ENCODE assay signal across 8 mouse cellular contexts in the genomic region with DNA sequence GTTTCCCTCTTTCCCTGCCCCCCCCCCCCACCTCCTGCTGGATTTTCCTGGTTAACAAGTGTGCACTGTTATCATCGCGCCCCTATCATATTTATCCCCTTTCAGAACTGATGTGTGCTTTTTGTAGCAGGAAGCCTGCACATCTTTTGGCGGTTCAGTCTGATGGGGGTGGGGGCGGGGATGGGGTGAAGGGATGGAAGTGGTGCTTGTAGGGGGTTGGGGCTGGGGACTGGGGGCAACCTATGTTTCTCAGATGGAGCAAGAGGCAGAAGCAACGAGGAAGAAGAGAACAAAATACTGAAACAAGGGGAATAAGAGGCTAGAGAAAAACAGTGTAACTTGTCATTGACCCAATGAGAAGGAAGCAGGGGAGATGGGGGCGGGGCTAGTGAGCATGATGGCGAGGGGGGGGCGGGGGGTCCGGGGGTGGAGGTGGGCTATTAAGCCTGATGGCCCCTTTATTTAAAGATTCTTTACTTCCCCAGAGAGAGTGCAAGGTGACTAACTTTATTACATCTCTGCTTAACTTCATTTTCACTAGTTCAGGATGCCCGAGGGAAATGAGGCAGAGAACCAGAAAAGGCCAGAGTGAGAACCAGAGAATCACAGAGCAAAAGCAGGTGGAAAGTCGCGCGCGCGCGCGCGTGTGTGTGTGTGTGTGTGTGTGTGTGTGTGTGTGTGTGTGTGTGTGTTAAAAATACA. TPM values are rescaled to one million over a fixed set of nuclear protein-coding genes. Genes with fewer than 3 reads are reported as not detected.
DNase-seq lines count a peak whose midpoint lies in the region; ATAC-seq and TF ChIP-seq lines count a peak whose summit lies in the region.

No protein-coding gene starts in this region.

- no peak overlapping the region for H3K27ac ChIP-seq in stomach, postnatal 0 days (replicated peaks)

- no peak overlapping the region for H3K9ac ChIP-seq in stomach, postnatal 0 days (ENCODE audit: low read length)

- whole genome bisulfite sequencing in stomach, postnatal 0 days = 11% methylated on average over 17 of the region's 18 CpGs

- 0 out of 2 replicates have a peak overlapping the region, but pooled peaks have one; percentile 8 for H3K4me2 ChIP-seq in stomach, postnatal 0 days (replicated peaks; ENCODE audit: low read depth)

- TF ChIP-seq CTCF in stomach, postnatal 0 days (IDR thresholded peaks at IDR 0.05; ENCODE audit: low read depth) = no peak

- ATAC-seq in CD4-positive, CD25-positive, alpha-beta regulatory T cell, adult 4 months = no peak
- no peak for ATAC-seq in megakaryocyte, adult 5-6 weeks (ENCODE audit: poor library complexity, severe bottlenecking)
- ATAC-seq in stomach, postnatal 0 days (ENCODE audit: low FRiP score, low TSS enrichment) = no peak

- peak overlapping the region; percentile 46 for H3K4me3 ChIP-seq in megakaryocyte, embryonic 14.5 days (replicated peaks)
- no peak overlapping the region for H3K4me3 ChIP-seq in stomach, postnatal 0 days (ENCODE audit: low read depth, low read length)

- DNase-seq in CD4-positive, CD25-positive, alpha-beta regulatory T cell, adult 2 months (ENCODE audit: low read depth, low spot score) = peak; percentile 20
- DNase-seq in mesoderm, embryonic 11.5 days (ENCODE audit: low read depth, low spot score) = peak; percentile 51
- DNase-seq in stomach, postnatal 0 days (ENCODE audit: low spot score) = no peak
- DNase-seq in urinary bladder, adult 18-20 months (ENCODE audit: low spot score in 2 of 2) = no peak
- DNase-seq in adrenal gland, postnatal 36 days = no peak

- peaks cover 16% of the 10 kb centered on the region for H3K4me1 ChIP-seq in megakaryocyte, embryonic 14.5 days
- H3K4me1 ChIP-seq in stomach, postnatal 0 days (replicated peaks; ENCODE audit: control insufficient read depth, insufficient read depth) = no peaks in the 10 kb centered on the region

- peaks cover 22% of the 10 kb centered on the region for H3K27me3 ChIP-seq in megakaryocyte, embryonic 14.5 days (replicated peaks)
- no peaks in the 10 kb centered on the region for H3K27me3 ChIP-seq in stomach, postnatal 0 days (ENCODE audit: control insufficient read depth, insufficient read depth, low read length)

- H3K36me3 ChIP-seq in megakaryocyte, embryonic 14.5 days (replicated peaks; ENCODE audit: low read length) = no peaks in the 10 kb centered on the region
- no peaks in the 10 kb centered on the region for H3K36me3 ChIP-seq in stomach, postnatal 0 days (ENCODE audit: control insufficient read depth, insufficient read depth, low read length)

- TF ChIP-seq EP300 in stomach, postnatal 0 days (optimal IDR thresholded peaks at IDR 0.05) = no peak

- H3K9me3 ChIP-seq in megakaryocyte, embryonic 14.5 days = peaks cover under 1% of the 10 kb centered on the region
- no peaks in the 10 kb centered on the region for H3K9me3 ChIP-seq in stomach, postnatal 0 days (ENCODE audit: control insufficient read depth, low read length)

RNA-seq across cellular contexts. Expression of a gene that starts 36.2 kb away (rescaled TPM):
- polyA plus RNA-seq in CD4-positive, CD25-positive, alpha-beta regulatory T cell, adult 4 months (2017; shearing (Covaris generic)) = 10 to 100 TPM in 1 of 2 experiments, 1 to 10 TPM in 1; 7.5 to 10.1 TPM
- 0.81 and 1.7 TPM in 2 replicates for polyA plus RNA-seq in megakaryocyte, embryonic 14.5 days (2012; ENCODE audit: insufficient read depth, low replicate concordance)
- 8.6 and 11.2 TPM in 2 replicates for total RNA-seq in megakaryocyte, adult 5-6 weeks (2015)
- total RNA-seq in megakaryocyte, adult 5-6 weeks (2017) = 13.4 and 15.1 TPM in 2 replicates
- 2.8 and 3.2 TPM in 2 replicates for polyA plus RNA-seq in stomach, postnatal 0 days (2015; fragmentation: Nextera tagmentation; extraction: Ambion mirVana)
- 10 to 100 TPM; 11.0 to 12.6 TPM for total RNA-seq in adrenal gland, postnatal 36 days (2021)

RNA-seq across cellular contexts. Expression of a gene that starts 58.3 kb away (rescaled TPM):
- polyA plus RNA-seq in CD4-positive, CD25-positive, alpha-beta regulatory T cell, adult 4 months (2017; shearing (Covaris generic)) = 10 to 100 TPM; 36.4 to 41.7 TPM
- polyA plus RNA-seq in megakaryocyte, embryonic 14.5 days (2012; ENCODE audit: insufficient read depth, low replicate concordance) = 12.5 and 22.7 TPM in 2 replicates
- total RNA-seq in megakaryocyte, adult 5-6 weeks (2015) = 5.8 and 17.2 TPM in 2 replicates
- total RNA-seq in megakaryocyte, adult 5-6 weeks (2017) = 11.1 and 13.2 TPM in 2 replicates
- polyA plus RNA-seq in stomach, postnatal 0 days (2015; fragmentation: Nextera tagmentation; extraction: Ambion mirVana) = 17.6 and 19.8 TPM in 2 replicates
- 10 to 100 TPM; 18.2 to 19.1 TPM for total RNA-seq in adrenal gland, postnatal 36 days (2021)

Comparison
In these comparisons a context has a peak if more than half of its experiments do, and no peak if none do; other contexts are left out.
1. DNase-seq: peak in CD4-positive, CD25-positive, alpha-beta regulatory T cell, adult 2 months (single experiment) and mesoderm, embryonic 11.5 days (single experiment); none in stomach, postnatal 0 days (single experiment), urinary bladder, adult 18-20 months (0 of 2) and adrenal gland, postnatal 36 days (0 of 2).